Mouse (Mus musculus) retina, adult 2 months (tissue): ENCODE measurements around the gene Pank1.

ENCODE experiments used
- DNase-seq: peaks from one replicate; pipeline ENCODE4 v3.0.0-alpha.2; 2012; ENCODE audit warnings: low read depth, low spot score

Gene Pank1

DNA sequence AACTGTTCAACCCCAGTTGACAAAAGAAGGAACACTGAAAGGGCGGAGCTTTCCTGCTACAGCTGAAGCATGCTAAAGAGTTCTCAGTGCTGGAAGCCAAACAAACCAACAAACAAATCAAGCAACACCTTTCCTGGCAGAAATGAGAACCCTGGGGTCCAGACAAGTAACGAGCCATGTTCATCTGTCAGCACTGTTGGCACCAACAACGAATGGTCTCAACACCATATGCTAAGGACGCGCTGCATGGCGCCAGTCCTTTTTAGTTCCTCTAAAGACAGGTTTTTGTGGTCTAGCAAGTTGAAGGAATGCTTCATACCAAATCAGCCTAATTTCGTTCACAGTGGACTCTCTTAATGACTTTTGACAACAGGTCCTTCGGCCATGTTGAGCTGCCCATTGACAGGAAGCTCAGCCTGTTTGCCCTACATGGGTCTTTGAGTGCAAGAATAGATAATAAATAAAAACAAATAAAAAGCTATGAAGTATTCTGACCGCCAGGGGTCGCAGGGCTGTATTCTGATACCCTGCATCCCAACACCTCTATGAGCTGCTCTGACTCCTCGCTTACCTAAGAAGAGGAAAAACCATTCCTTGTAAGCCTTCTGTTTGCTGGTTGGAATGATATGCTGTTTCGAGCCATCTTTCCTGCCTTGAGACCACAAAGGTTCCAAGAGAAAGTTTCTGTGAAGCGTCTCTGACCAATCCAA, 53.2 kb downstream of the Pank1 start:
- peak; percentile 1 for DNase-seq

DNA sequence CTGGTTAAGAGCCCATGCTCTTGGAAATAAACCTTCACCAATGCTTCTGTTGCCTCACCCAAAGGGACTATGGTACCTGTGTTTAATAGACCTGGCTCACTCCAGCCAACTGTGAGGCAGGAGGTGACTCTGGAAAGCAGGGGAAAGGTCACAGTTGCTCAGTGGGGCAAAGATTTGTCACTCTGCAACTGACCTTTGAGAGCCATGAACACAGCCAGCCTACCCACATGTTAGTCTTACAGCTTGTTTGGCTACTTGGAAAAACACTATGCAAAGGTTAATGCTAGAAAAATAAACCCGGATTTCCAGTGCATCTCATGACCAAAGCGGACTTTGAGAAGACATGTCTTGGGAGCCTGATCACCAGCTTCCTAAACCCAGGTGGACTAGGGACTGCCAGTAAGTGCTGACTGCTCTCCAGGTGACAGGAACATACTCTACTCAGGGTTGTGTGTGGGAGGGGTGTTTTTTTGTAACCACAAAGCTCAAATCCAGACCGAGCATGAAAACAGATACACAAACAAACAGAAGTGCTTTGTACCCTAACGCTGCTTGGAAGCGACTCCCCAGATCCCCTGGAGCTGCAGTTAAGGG, 59.6 kb downstream of the Pank1 start:
- no peak for DNase-seq

DNA sequence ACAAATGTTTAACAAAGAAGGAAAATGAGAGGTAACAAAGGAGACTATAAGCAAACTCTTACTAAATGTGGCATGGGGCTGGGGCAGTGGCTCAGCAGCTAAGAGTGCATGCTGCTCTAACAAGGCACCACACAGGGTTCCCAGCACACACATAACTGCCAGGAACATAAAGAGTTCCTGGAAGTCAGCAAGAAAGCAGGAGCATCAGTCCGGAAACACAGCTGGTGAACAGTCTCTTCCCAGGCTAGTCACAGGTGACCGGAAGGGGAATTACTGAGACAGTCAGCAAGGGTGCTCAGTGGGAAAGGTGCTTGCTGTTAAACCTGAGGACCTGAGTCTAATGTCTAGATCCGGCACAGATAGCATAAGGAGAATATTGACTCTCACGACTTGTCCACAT, 63.9 kb downstream of the Pank1 start:
- DNase-seq = no peak

DNA sequence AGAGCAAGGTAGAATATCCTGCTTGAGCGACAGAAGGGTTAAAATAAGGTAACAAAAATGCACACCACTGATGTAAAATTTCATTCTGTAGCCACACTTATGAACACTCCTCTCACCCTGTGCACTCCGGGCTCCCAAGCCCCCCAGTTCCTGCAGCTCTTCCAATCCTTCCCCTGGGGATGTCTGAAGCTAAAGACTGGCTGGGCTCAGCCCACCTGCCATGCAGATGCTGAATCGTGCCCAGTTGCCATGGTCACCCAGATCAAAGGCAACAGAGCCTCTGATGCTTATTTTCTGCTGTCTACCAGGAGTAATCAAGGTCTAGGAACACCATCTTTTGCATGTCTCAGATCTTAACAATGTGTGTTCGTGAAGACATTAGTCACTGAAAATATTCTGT, 64.6 kb downstream of the Pank1 start:
- DNase-seq = no peak

DNA sequence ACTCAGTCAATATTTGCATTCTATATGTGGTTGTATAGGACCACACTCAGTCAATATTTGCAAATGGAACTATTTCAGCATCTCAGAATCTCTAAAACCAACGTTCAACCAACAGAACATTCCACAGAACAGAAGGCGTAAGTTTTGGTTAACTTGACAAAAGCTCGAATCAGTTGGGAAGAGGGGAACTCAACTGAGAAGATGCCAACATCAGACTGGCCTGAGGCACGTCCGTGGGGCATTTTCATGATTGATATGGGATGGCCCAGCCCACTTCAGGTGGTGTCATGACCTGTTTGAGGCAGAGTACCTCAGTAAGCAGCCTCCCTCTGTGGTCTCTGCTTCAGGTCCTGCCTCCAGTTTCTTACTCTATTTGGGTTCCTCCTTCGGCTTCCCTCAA, 65.3 kb downstream of the Pank1 start:
- DNase-seq = no peak

DNA sequence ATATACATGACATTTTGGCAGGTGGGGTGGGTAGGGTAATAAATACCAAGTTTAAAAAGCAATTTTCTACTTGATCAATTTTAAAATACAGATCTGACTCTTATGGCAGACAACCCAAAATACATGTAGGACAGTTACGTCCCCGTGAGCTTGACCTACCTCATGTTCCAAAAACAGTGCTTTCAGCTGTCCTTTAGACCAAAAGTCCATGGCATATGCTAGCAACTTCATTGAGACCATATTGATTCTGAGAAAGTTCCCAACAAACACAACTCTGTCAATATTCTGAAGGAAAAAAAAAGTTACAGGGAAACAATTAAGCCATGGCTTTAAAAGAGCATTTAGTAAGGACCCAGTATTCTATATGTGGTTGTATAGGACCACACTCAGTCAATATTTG, 65.7 kb downstream of the Pank1 start:
- no peak for DNase-seq

DNA sequence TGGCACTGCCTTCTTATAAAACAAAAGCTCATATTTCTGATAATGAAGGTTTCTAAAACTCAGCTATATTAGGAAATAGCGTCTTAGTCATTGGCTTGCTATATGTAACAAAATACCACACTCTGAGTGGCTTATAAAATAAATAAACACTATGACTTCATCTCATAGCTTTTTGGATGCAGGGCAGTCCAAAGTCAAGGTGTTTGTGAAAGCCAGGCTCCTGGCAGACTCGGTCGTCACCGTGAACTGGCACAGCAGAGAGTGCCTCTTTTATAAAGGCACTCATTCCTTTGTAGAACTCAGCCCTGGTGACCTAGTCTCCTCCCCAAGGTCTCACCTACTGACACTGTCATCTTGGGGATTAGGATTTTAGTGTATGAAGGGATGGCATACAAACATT, 66.5 kb downstream of the Pank1 start:
- DNase-seq = no peak

DNA sequence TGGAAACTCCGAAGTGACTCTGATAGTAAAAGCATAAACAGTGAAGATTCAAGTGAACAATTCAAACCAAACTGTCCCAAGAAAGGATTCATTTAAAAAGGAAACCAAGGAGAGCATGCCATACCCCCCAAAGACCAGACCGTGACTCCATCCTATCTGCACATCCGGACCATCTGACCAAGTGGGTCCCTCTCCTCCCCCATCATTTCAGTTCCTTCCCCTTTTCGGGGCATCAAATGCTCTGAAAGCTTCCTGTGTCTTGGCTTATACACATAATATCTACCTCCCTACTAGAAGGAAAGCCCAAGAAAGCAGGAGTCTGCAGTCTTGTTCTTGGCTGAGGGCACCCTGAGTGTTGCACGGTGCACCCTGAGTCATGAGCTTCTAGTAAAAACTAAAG, 72.1 kb downstream of the Pank1 start:
- DNase-seq = no peak

DNA sequence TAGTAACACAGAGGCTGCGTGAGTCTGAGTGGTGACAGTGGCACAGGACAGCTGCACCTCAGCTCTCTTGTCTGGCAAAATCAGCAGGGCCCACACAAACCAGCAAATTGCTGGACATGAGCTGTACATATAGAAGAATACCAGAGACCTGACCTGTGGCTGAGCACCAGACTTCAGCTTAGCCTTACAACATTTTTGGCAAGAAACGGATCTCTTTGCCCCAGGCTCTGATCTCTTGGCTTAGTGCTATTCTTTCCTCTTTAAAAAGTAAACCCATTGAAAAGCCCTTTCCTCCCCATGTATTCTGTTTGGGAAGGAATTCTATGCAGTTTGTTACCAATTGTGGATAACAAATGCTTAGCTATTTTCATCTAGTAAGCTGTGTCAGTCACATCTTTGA, 74.2 kb downstream of the Pank1 start:
- no peak for DNase-seq

DNA sequence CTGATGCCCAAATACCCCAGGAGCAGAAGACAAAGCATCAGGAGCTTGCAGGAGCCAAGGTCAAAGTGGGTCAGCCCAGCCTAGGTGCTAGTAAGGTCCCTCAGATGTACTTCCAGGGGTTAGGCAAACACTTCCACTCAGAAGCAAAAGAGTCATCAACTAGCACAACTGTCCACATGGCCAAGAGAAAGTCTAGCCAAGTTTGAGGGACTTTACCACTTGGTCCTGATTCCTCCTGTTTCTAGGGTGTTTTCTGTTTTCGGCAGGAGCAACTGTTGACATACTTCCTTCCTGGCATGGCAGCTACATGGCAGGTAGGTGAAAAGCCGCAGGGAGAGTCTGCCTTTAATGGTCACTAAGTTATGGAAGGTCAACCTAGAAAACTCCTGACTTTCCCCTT, 74.7 kb downstream of the Pank1 start:
- no peak for DNase-seq

DNA sequence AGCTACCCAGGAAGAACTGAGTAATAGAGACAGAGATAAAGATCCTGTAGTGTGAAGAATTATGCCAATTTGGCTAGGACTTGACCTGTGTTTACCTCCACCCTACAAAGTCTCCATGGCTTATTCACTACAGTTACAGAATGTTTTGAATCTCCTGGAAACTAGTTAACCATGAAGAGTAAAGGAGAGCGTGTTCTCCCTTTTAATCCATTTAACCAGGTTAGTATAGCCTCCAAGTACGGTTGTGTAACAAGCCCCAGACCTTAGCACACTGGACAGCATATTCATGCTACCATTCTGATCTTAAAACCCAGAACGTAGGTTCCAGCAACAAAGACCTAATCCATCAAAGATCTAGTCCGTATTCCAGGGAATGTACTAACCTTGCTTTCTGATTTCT, 75.9 kb downstream of the Pank1 start:
- DNase-seq = no peak

DNA sequence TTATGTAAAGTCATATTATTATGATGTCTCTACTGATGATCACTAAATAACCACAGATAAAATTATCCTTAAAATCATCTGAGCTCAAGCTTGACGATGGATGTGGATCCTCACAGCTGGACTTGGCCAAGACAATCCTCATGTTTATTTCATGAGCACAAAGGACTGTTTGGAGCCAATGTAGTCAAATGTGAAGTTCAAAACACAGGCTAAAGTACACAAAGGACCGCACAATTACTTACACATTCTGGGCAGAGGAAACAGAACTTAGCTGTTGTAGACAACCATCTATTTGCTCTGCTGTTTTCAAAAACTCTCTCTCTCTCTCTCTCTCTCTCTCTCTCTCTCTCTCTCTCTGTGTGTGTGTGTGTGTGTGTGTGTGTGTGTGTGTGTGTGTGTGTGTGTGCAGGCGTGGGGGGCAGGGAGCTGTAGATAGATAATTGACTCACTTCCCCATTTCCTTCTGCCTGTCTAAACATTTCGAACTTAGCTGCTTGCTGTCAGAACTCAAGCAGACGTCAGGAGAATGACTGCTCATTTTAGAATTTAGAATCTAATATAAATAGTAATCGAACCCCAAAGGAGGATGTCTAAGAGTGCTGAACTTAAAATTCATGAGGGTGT, 79.5 kb downstream of the Pank1 start:
- no peak for DNase-seq

DNA sequence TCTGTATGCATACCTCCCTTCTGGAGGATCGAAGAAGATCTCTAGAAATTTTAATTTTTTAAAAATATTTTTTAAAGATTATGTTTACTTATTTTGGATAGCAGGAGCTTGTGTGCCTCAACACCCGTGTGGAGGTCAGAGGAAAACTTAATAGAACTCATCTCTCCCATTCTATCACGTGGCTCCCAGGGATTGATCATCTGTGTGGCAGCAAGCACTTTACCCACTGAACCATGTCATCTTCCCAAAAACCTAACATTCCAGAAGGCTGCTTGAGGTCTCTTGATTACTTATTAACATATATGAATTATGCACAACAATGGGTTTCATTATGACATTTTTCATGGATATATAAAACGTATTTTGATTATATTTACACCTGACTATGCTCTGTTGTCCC, 82.9 kb downstream of the Pank1 start:
- no peak for DNase-seq

DNA sequence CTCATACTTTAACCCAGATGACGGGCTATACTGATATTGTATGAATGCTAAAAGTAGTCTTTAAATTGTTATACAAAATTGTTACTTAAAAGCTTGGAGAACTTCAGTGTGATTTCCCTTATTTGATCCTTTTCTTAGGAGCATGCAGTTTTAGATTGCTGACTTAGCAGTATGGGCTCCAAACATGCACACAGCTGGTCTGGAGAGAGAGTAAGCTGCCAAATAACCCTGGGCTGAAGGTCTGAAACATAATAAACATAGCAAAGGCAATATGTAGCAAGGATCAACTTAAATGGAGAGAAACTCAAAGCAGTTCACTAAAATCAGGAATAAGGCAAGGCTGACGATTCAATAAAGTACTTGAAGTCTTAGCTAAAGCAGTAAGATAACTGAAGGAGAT, 96.8 kb downstream of the Pank1 start:
- DNase-seq = no peak

DNA sequence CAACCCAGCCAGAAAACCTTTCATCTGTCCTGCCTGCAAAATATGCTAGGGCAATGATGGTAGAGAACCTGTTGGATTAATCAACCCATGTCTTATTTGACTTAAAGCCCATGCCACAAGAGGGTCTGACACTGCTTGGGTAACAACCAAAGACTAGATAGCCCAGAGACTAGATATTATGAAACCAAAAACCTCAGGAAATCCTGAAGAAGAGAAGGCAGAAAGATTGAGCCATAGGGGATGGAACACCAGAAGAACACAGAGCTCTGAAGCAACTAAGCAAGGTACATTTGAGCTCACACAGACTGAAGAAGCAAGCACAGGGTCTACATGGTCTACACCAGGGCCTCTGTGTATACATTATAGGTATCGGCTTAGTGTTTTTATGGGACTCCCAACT, 100.3 kb downstream of the Pank1 start:
- no peak for DNase-seq

DNA sequence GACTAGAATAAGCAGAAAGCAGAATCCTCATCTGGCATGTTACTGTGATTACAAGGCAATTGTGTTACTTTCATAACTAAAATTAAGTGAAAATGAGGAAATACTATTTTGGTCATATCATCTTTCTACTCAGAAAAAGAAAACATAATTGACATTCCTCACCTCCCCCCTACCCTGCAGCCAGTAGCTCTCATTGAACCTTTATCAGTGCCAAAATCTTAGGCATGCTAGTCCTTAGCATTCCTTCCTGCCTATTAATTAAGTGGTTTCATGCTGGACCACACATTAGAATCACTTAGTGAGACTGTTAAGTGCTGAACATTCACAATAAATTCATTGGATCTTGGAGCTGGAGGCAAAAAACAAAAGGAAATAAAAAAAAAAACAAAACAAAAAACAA, 101.2 kb downstream of the Pank1 start:
- no peak for DNase-seq

DNA sequence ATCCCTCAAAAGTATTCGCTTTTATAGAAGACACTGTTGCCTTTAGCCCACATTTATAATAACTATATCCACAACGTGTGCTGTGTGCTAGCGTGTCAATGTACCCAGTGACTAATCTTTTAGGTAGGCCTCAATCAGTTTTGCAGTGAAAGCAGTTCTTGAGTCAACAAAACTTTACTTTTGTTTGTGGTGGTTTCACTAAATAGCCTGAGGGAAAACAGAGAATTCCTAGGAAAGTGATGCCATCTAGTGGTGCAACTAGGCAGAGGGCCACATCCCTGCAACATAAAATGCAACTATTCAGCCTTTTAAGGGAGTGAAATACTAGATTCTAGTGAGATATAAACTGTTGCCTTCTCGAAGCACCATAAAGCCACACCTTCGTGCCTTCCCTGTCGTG, 106.5 kb downstream of the Pank1 start:
- DNase-seq = peak; percentile 22

DNA sequence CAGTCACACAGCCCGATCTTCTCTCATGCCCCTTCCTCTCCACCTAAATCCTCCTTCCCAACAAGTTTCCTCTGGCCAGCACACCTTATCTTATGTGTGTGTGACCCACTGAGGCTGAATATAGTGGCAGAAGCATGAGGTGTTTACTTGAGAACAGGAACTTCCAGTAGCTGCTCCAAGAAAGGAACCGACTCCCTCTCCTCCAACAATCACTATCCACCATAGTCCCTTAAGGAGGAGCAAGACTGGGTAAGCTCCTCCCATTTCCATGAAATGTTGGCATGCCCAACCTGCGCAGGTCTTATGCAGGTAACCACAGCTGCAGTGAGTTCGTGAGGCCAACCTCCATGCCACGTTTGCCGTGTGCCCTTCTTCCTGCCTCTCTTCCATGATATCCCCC, 108.5 kb downstream of the Pank1 start:
- no peak for DNase-seq

DNA sequence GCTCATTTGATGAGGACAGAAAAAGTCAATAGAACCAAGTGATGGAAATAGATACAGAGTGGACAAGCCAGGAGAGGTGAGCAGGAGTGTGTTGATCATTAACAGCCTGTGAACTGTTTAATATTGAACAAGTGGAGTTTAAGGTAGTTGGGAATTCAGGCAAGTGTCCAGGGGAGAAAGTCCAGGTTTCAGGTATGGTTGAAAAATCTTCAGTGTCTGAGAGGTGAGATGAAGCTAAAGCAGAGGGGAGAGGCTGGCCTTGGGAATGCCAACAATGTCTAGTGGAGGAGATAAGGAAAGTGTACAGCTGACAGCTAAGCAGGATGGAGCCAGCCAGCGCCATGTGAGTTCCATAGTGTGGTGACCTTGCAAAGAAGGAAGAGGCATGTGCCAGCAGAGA, 120.5 kb downstream of the Pank1 start:
- DNase-seq = no peak
